Mouse (Mus musculus): ENCODE results near the gene Fcnb.

The Fcnb gene

GRCm38 (mm10) chr2:28084768-28085167 lies at the start of gene Fcnb:
TSS of gene Fcnb (minus strand) at chr2:28084885.
- no peak for DNase-seq

GRCm38 (mm10) chr2:28133833-28134232 lies 49.1 kb upstream of the Fcnb start:
- DNase-seq = no peak

- DNase-seq = no peak
Observed at GRCm38 (mm10) chr2:28132117-28132516, 47.4 kb upstream of the Fcnb start.

- DNase-seq = peak; percentile 58 to 59
Observed at GRCm38 (mm10) chr2:28126763-28127438, 42.2 kb upstream of the Fcnb start.

GRCm38 (mm10) chr2:28123910-28124309 lies 39.2 kb upstream of the Fcnb start:
- no peak for DNase-seq

GRCm38 (mm10) chr2:28121309-28121708 lies 36.6 kb upstream of the Fcnb start:
- DNase-seq = no peak

GRCm38 (mm10) chr2:28120342-28120741 lies 35.7 kb upstream of the Fcnb start:
- DNase-seq = no peak

GRCm38 (mm10) chr2:28118518-28119116 lies 33.9 kb upstream of the Fcnb start:
- no peak for DNase-seq

- no peak for DNase-seq
Observed at GRCm38 (mm10) chr2:28117490-28118308, 33.0 kb upstream of the Fcnb start.

- DNase-seq = no peak
Observed at GRCm38 (mm10) chr2:28108763-28109162, 24.1 kb upstream of the Fcnb start.

- no peak for DNase-seq
Observed at GRCm38 (mm10) chr2:28106002-28106401, 21.3 kb upstream of the Fcnb start.

- no peak for DNase-seq
Observed at GRCm38 (mm10) chr2:28103653-28104052, 19.0 kb upstream of the Fcnb start.

GRCm38 (mm10) chr2:28101892-28102291 lies 17.2 kb upstream of the Fcnb start:
- DNase-seq = no peak

- DNase-seq = no peak
Observed at GRCm38 (mm10) chr2:28100796-28101483, 16.3 kb upstream of the Fcnb start.

GRCm38 (mm10) chr2:28098547-28099505 lies 14.1 kb upstream of the Fcnb start:
- no peak for DNase-seq

GRCm38 (mm10) chr2:28096751-28097309 lies 12.1 kb upstream of the Fcnb start:
- no peak for DNase-seq

GRCm38 (mm10) chr2:28092099-28092498 lies 7.4 kb upstream of the Fcnb start:
- DNase-seq = peak; percentile 42 to 47

GRCm38 (mm10) chr2:28091042-28091441 lies 6.4 kb upstream of the Fcnb start:
- DNase-seq = no peak

- DNase-seq = no peak
Observed at GRCm38 (mm10) chr2:28090299-28091008, 5.8 kb upstream of the Fcnb start.

GRCm38 (mm10) chr2:28089095-28089494 lies 4.4 kb upstream of the Fcnb start:
- DNase-seq = peak in 1 of 2 experiments; percentile 27

- DNase-seq = no peak
Observed at GRCm38 (mm10) chr2:28086112-28086511, 1.4 kb upstream of the Fcnb start.
